Mouse (Mus musculus) E14TG2a.4 (cell line): ENCODE measurements around the gene Cd68.

Experiments used
- CTCF ChIP-seq: conservative IDR thresholded peaks from 2 replicates; pipeline ENCODE4 v1.5.1; 2014; ENCODE audit warnings: low read length
- POU5F1 ChIP-seq: IDR thresholded peaks from 2 replicates; pipeline ENCODE4 v1.6.1; 2014; ENCODE audit warnings: low read length, borderline replicate concordance

DNA sequence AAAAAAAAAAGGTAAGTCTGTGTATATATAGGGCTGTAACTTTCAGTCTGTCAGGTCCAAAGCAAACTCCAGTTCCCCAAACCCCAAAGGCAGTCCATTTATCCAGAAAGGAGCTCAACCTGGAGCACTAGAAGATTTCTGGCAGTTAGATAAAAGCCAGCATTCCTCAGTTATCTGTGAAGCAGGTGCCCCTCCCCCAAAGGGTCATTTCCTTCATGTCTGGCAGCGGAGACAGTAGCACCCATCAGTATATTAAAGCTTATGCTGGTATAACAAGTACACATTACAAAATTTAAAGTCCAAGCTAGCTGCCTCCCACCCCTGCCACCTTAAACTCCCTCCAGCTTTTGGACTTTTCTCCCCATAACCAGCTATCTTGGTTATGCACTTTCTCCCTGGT lies 33.6 kb upstream of the Cd68 start:
- TF ChIP-seq CTCF (no peak), POU5F1 (no peak)
